Mouse (Mus musculus): ENCODE results near the gene Capn8.
"Not testable (repeated sequence)": the region's sequence is repeated elsewhere in the genome, so short reads cannot be mapped to it uniquely, and the experiment has no call there.

Gene Capn8

DNA sequence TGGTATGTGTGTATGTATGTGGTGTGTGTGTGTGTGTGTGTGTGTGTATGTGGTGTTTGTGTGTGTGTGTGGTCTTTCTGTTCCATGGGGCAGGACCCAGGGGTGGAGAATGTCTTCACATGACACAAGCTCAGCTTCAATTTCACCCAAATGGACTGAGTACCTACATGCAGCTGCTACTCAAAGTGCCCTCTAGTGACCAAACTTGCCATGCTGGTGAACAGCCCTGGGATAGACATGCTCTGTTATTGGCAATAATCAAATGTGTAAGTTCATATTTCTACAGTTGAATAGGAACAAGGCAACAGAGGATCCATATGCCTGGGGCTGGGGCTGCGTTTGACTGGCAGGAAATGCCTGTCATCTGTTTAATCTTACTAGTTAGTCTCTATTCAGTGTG is 50.7 kb downstream of the Capn8 start:
- no peak for DNase-seq (ENCODE audit: low spot score in 2 of 2)

DNA sequence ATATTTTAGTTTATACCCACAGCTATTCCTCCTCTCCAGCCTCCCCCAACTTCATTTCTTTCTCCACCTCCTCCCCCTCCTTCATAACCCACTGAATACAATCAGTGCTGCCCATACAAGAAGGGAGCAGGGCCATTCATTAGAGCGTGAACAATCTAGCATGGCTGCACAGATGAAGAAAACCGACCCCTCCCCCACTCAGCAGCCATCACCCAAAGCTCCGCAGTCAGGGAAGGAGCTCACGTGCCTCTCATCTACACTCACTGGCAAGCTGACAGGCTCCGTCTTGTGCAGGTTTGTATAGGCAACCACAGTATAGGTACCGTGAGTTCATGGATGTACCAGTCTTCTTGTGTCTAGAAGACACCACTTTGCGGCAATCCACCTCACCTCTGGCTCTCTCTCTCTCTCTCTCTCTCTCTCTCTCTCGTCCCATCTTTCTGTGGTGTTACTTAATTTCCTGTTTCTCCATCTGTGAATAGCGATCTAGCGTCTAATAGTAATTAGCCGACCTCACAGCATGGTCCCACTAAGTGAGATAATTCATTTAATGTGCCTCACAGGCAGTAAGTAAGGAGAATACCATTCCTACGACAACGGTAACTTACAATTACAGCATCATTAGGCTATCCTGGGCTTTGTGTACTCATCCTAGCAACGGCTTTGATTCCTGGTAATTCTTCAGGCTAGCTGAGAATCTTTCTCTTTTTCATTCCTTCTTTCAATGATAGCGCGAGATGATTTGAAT is 53.6 kb downstream of the Capn8 start:
- DNase-seq (ENCODE audit: low spot score in 2 of 2): no peak

DNA sequence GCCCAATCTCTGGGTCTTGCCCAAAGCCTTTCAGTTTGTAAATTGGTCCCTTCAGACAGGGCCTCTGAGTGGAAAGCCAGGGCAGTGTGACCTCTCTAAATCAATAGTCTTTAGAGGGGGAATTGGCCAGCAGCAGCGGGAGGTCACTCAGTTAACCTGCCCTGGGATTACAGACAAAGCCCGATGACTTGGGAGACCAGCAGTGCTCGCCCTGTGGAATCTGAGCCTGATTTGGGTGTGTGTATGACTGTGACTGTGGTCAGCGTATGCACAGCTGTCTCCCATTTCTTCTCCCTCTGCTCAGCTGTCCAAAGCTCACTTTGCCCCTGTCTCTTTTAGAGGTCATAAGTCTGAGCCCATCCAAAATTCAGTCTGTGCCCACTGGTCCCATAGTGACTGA is 55.7 kb downstream of the Capn8 start:
- DNase-seq (ENCODE audit: low spot score in 2 of 2): no peak

DNA sequence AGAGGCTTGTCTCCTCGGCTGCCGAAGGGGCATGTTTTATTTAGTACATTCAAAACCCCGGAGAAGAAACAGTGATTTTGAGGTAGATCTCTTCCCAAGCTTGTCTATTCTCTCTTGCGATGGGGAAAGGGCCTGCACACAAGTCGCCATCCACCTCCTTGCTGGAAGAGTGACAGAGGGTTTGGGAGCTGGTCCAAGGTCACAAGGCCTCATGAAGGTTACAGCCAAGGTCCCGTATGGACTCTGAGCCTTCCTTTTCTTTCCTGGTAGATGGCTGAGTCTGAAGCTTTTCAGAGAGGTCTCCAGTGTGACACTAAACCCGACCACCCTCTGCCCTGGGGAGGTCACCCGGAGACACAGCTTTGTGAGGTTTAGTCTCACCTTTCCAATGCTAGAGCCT is 56.4 kb downstream of the Capn8 start:
- no peak for DNase-seq (ENCODE audit: low spot score in 2 of 2)

DNA sequence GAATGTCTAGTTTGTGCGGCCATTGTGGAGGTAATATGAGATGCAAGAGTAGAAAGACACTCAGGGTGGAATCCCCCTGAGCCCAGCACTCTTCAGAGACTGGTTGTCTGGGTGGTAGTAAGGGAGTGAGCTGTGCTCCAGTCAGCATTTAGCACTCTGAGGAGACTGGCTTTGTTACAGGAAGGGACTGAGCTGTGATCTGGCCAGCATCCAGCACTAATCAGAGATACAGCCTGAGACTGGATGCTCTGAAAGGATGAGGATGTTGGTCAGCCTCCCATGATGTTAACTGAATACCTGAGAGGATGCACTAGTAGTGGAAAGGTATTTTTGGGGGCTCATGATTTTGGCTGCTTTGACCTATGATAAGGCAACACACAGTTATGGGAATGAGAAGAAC is 61.4 kb downstream of the Capn8 start:
- no peak for DNase-seq (ENCODE audit: low spot score in 2 of 2)

DNA sequence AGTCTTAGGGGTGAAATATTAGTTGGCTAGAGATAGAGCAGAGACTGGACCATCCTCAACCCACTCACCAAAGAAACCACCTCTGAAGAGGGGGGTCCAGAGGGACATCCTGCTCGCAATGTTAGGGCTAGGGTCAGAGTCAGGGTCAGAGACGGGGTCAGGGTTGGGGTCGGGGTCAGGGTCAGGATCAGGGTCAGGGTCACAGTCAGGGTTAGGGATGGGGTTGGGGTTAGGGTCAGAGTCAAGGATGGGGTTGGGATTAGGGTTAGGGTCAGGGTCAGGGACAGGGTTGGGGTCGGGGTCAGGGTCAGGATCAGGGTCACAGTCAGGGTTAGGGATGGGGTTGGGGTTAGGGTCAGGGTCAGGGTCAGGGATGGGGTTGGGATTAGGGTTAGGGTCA is 64.4 kb downstream of the Capn8 start:
- DNase-seq (ENCODE audit: low spot score in 2 of 2): no peak

DNA sequence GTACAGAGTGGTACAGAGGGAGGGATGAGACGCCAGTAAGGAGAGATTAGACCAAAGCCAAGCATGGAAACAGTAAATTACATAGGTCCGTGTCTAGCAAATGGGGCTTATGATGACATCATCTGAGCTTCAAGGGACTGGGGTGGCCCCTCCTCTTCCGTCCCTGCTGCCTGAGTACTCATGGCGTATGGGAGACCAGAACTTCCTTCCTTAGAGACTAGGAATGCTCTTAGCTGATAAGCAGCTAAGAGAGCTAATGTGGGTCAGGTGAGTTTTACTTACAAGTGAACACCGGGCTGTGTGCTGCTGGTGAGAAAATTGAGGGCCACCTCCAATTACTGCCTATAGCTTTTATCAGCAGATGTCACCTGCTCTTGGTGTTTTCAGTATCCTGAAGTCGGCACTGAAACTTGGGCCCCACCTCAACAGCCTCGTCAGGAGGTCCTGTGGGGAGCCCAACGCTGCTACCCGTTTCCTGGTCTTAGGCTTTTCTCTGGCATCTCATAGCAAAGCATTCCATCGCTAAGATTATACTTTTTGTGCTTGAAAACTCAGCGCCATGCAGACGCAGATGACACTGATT is 69.0 kb downstream of the Capn8 start:
- no peak for DNase-seq (ENCODE audit: low spot score in 2 of 2)

DNA sequence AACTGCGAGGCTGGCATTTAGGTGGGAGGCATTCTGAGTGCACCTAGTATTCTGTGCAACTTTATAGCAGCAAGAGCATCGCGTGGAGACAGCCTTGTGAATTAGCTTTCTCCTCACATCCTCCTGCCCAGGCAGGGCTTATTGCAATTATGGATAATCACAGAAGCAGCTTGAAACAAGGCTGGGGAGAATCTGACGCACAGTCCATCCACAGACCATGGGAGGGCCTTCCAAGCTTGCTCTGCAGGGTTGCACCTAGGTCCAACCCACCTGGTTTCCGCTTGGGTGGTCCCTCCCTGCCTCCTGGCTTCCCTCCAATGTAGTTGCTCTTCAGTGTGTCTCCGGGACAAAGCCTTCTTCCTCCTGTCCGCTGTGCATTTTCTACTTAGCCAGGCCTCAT is 74.2 kb downstream of the Capn8 start:
- no peak for DNase-seq (ENCODE audit: low spot score in 2 of 2)

DNA sequence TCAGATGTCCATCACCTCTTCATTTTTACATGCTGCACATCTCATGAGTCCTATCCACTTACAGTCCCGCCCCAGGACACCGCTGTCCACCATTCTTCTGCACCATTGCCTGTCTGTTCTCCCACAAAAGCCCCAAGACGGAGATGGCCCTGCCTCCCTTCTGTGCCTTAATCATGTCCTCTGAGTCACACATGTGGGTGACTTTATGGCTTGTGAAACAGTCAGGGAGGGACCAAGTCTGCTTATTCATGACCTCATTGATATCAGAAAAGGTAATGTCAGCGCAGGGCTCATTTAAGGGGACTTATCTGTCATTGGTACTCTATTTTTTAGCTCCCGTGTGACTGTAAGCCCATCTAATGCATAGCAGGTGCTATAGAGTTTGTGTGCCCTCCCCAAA is 74.6 kb downstream of the Capn8 start:
- DNase-seq (ENCODE audit: low spot score in 2 of 2): no peak

DNA sequence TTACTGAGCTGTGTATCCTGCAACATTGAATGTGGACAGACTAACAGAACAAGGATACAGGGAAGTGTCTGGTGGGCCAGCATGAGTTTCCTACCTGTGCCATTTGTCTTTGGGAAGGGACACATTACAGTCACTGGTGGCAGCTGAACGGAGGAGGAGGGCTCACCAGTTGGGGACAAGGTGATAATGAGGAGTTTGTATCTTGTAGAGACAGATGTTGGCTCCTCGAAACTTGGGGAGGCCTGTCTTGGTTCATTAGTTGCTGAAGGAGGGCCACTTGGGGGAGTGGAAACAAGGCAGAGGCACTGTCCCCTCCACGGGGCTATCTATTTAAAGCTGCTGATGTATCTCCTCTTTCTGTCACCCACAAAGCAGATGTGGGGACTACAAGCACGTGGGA is 75.3 kb downstream of the Capn8 start:
- DNase-seq (ENCODE audit: low spot score in 2 of 2): no peak

DNA sequence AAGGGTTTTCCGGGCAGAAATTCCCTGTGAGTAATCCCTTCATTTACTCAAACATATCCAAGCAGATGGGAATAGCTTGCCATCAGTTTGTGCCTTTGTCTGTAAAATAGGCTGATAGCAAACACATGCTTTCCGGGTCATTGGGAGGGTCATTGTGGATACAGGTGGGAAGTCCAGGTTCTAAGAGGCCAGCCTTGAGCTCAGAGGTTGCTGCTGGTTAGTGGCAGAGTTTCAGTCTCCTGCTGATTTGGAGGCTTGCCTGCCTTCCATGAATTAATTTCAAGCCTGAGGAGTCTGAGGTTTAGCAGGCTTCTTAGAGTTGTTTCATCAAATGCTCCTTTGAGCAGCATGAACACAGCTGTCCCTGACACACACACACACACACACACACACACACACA is 78.0 kb downstream of the Capn8 start:
- DNase-seq (ENCODE audit: low spot score in 2 of 2): no peak

DNA sequence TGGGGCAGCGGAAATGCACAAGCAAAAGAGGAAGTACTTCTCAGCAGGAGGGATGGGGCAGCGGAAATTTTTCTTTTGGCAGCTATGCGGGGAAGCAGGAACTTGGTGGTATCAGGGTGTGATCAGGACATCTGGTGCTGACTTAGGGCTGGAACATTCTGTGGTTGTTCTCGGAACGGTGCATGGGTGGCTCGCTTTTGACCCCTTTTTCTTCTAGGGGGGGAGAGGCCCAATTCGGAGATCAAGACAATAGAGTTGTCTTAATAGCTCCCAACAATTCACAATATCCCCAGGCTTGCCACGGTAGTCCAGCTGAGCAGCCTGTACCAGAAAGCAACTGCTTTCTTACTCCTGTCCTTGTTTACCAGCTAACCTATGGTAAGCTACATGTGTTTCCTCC is 79.6 kb downstream of the Capn8 start:
- DNase-seq (ENCODE audit: low spot score in 2 of 2): not testable (repeated sequence)

DNA sequence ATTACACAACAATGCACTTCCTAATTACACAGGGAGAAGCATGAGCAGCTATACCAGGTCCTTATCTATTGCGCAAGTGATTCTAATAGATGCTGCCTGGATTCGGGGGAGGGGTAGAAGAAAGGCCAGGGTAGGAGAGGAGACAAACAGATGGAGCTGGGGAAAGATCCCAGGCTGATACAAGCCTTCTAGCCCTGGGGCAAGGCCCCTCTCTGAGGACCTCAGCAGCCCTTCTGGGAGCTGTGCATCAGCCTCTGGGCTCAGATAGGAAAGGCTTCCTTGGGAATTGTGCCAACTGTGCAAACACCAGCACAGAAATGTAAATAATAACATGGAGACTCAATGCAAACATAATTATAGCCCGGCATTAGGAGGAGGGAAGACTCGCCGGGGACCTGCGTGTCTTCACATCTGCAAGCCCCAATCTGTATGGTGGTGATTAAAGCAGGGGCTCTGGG is 80.4 kb downstream of the Capn8 start:
- no peak for DNase-seq (ENCODE audit: low spot score in 2 of 2)

DNA sequence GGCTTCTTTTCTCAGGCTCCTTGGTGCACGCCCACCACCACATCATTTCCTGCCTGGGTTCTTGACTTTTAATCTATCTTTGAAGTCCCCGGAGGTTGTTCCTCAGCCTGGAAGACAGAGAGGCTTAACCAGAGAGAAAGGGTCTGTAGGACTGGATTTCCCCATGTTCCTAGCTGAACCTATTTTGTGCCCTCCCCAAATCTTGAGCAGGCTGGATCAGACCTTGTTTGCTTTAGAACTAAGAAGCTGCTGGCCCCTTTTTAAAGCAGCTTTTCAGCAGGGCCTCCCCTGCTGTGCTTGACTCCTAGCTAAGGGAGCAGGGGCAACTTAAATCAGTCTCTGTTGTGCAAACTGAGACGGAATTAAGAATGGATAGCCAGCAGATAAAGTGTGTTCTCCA is 82.0 kb downstream of the Capn8 start:
- DNase-seq (ENCODE audit: low spot score in 2 of 2): no peak

DNA sequence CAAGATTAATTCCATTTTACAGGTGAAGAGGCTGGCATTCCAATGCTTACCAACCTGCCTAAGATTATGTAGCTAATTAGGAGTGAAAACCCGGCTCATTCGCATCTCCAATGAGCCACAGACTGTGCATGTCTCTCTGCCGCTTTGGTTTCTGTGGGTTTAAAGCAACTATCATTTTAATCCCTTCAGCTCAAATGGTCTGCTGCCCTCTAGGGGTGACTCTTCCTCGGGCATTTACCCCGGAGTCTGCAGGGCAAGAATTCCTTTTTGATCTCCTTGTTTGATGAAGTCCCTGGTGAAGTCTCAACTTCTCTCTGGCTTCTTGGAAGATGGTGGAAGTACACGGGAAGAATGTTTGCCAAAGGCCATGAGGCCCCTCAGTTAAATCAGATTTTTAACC is 93.0 kb downstream of the Capn8 start:
- DNase-seq (ENCODE audit: low spot score in 2 of 2): peak; percentile 32 to 34

DNA sequence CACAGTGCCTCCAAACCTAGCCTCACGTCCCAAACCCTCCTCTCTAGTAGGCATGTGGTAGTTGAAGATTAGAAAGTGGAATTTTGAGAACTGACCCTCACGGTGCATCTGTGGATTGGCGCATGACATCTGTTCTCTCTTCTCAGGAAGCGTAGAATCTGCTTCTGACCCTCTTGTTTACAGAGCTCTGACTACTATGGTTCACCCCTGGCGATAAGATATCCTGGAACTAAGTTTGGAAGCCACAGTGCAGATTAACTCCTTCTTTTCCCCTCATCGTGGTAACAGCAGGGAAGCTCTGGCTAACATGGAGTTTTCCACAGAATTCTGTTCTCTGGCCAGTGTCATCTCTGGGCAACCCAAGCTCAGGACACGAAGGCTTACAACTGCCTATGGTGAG is 95.6 kb downstream of the Capn8 start:
- DNase-seq (ENCODE audit: low spot score in 2 of 2): no peak

DNA sequence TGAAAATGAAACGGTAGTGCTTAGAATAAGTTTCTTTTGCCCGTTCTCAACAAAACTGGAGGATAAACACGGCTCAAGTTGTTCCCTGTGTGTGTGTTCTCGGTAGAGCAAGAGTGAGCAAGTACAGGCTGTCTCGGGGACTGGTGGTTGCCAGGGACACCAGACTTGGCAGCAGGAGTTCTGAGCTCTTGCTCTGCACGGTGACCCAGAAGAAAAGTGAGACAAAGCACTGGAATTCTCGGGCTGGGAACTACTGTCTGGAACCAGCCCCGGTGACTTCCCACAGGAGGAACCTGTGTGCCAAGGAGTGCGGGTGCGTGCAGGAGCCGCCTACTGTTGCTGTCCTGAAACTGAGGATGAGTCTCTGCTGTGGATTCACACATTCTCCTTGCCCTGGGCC is 98.9 kb downstream of the Capn8 start:
- DNase-seq (ENCODE audit: low spot score in 2 of 2): peak; percentile 15 to 54

DNA sequence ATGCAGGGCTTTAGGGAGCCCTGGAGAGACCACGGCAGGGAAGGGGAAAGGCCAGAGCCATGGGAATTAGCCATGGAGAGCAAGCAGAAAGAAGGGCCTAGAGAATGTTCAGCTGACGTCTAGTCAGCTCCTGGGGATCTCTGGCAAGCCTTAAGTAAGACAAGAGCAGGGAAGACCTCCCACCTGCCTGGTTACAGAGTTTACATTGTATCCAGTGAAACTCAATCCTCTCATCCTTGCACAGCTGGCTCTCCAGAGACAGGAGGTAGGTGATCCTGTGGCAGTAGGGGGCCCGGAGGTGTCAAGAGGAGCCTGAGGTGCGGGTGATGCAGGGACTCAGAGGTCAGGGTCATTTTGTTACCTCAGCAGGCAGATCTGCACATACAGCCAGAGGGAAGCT is 100.0 kb downstream of the Capn8 start:
- no peak for DNase-seq (ENCODE audit: low spot score in 2 of 2)

DNA sequence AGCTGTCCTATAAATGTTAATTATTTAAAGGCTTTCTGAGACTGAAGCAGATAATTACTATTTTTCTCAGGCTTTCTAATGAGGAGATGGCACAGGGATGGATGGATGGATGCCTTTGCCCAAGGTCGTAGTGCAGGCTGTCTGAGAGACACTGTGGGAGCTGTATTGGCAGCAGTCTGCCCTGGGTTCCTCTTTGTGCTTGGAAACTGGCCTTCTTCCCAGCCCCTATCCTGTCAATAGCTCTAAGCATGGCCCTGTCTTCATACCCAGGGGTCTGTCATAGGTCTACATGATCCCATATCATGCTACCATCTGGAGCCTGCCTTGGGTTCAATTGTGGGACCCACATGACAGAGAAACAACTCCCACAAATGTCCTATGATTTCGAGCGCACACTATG is 102.5 kb downstream of the Capn8 start:
- no peak for DNase-seq (ENCODE audit: low spot score in 2 of 2)

DNA sequence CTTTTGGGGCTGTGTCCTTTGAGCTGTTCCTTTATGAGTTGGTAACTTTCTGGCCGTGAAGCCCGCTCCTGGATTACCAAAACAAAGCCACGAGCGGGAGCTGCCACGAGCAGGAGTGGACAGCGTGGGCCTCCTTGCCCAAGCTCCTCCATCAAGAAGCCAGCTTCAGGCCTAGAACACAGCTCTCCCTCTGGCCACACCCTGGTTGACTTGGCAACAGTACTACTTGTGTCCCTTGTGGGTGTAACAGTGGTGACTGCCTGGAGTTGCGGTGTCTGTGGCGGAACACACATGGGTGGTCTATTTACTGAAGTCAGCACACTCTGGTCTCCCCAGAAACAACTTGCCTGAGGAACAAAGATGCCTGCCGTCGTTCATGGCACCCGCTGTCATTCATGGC is 104.9 kb downstream of the Capn8 start:
- DNase-seq (ENCODE audit: low spot score in 2 of 2): no peak

DNA sequence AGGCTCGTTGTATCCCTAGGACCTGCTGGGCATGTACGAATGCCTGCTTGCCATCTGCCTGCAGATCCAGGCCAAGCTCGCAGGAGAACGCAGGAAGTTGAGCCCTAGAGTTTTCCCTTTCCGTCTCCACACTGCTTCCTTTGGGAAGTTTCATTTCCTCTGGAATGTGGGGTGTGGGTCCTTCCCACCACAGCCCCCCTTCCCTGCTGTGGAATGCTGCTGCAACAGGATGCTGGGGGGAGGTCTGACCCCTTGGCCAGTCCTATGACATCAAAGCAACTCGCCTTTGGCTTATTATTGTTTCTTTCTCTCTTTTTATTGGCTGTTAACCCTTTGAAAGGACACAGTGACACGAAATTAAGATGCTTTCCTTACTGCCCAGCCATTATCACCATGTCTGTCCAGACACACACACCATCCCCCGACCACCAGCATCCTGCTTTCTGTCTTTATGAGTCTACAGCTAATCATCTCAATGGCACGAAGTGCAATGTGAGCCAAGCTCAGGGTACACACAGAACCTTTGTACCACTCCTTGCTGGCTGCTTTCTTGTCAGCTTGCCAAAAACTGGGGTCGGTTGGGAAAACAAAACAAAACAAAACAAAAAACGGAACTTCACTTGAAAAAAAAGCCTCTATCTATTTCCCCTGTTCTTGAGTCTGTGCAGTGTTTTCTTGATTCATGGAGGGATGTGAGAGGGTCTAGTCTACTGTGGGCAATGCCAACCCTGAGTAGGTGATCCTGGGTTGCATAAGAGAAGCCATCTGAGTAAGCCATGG is 105.9 kb downstream of the Capn8 start:
- no peak for DNase-seq (ENCODE audit: low spot score in 2 of 2)

DNA sequence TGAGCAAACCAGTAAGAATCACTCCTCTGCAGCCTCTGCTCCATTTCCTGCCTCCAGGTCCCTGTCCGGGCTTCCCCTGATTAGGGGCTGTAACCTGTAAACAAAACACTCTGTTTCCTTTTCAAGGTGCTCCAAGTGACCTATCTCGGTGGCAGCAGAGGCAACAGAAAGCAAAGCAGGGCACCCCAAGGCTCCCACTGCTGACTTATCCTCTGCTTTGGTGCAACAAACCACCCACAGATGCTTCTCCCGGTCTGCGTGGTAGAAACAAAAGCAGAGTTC is 106.5 kb downstream of the Capn8 start:
- no peak for DNase-seq (ENCODE audit: low spot score in 2 of 2)

DNA sequence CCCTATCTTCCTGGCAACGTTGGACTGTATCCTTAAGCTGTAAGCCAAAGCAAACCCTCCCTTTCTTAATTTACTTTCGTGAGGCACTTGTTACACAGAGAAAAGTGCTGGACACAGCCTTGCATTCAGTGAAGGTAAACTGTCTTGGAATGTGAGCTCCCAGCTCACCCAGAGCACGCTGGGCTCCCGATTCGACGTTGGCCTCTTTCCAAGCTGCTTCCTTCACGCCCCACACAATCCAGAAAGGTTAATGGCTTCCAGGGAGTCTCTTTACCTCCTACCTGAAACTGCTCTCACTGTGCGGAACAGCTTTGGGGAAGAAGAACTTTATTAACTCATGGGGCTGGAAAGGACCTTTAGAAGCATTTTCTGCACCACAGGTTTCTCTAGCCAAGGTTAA is 110.5 kb downstream of the Capn8 start:
- no peak for DNase-seq (ENCODE audit: low spot score in 2 of 2)

All from right cerebral cortex, postnatal 36 days (tissue).